Mouse (Mus musculus): Measurements from ENCODE around the gene Jag1. TPM values are rescaled to one million over a fixed set of nuclear protein-coding genes. Genes with fewer than 3 reads are reported as not detected.
A peak's percentile ranks its signal among the peaks of the same experiment; 100 is the strongest.

Jag1 gene
- polyA plus RNA-seq, 1 experiment from 2014 or later = 31.6 TPM

DNA sequence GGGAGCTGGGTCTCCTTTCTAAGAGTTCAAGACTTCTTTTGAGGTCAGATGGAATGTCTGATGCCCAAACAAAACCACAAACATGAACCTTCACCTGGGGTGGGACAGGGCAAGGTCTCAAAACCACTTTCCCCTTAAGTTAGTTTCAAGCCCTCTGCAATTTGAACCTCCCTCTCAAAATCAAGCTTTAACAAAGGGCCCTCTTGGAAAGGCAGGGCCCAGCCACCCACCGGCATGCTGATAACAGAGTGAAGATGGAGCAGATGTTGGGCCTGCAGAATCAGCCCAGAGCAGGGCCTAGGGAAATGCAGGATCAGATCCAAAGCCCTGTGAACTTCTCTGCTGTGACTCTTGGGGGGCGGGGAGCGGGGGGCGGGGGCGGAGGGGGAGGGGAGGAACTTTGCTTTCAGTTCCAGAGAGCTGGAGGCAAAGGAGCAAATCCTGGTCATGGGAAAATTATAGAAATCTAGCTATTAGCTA lies 19.4 kb downstream of the Jag1 start:
- Histone ChIP-seq H3K27me3 (replicated peaks) (no peaks in the 10 kb centered on the region; the same call in 1 of the 2 replicates), H3K4me3 (no peak overlapping the region), H3K36me3 (peaks cover 11% of the 10 kb centered on the region), H3K4me1 (peaks cover 85% of the 10 kb centered on the region), H3K27ac (no peak overlapping the region), H3K4me2 (replicated peaks) (no peak overlapping the region), H3K9me3 (no peaks in the 10 kb centered on the region), H3K9ac (no peak overlapping the region)
- ATAC-seq (ENCODE audit: low FRiP score, low read depth) = no peak
- WGBS = 19% methylated on average over 5 of the region's 5 CpGs

DNA sequence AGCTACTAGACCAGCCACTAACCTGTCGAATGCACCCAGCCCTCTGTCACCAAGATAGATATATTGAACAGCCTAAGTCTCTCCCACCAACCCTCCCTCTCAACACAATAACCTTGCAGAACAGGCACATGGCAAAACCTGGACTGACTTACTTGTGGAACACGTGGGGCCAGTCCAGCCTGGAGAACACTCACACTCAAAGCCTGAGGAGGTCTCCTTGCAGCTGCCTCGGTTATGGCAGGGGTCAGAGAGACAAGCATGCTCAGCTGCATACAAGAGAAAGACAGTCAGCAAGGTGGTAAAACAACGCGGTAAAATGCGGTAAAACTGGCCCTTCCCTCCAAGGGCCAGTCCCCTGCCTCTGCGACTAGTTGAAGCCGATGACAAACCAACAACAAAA lies 22.1 kb downstream of the Jag1 start:
- Histone ChIP-seq H3K4me1 (peaks cover 74% of the 10 kb centered on the region), H3K9me3 (no peaks in the 10 kb centered on the region), H3K27me3 (replicated peaks) (peaks cover 3% of the 10 kb centered on the region; the same call in 1 of the 2 replicates), H3K4me3 (no peak overlapping the region), H3K36me3 (peaks cover 29% of the 10 kb centered on the region), H3K4me2 (replicated peaks) (no peak overlapping the region), H3K9ac (no peak overlapping the region), H3K27ac (no peak overlapping the region)
- ATAC-seq (ENCODE audit: low FRiP score, low read depth) = no peak
- WGBS = 56% methylated on average over 8 of the region's 8 CpGs

DNA sequence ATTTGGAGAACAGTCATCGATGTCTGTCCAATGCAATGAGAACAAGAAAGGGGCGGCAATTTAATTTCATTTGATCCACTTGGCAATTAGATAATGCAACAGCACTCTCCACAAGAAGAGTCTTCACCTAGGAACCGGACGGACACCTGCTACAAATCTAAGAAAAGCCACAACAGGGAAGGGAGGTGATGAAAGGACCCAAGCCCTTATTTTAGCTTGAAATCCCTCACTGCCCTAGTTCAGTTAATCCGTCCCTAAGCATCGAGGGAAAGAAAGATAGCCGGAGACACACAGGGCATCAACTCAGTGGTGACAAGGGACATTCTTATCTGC lies 23.2 kb downstream of the Jag1 start:
- Histone ChIP-seq H3K9me3 (no peaks in the 10 kb centered on the region), H3K9ac (no peak overlapping the region), H3K36me3 (peaks cover 34% of the 10 kb centered on the region), H3K4me3 (no peak overlapping the region), H3K27ac (no peak overlapping the region), H3K4me2 (replicated peaks) (0 out of 2 replicates have a peak overlapping the region, but pooled peaks have one; percentile 7), H3K4me1 (peaks cover 63% of the 10 kb centered on the region), H3K27me3 (replicated peaks) (peaks cover 3% of the 10 kb centered on the region; the same call in 1 of the 2 replicates)
- ATAC-seq (ENCODE audit: low FRiP score, low read depth) = no peak
- 48% methylated on average over 7 of the region's 7 CpGs for WGBS

DNA sequence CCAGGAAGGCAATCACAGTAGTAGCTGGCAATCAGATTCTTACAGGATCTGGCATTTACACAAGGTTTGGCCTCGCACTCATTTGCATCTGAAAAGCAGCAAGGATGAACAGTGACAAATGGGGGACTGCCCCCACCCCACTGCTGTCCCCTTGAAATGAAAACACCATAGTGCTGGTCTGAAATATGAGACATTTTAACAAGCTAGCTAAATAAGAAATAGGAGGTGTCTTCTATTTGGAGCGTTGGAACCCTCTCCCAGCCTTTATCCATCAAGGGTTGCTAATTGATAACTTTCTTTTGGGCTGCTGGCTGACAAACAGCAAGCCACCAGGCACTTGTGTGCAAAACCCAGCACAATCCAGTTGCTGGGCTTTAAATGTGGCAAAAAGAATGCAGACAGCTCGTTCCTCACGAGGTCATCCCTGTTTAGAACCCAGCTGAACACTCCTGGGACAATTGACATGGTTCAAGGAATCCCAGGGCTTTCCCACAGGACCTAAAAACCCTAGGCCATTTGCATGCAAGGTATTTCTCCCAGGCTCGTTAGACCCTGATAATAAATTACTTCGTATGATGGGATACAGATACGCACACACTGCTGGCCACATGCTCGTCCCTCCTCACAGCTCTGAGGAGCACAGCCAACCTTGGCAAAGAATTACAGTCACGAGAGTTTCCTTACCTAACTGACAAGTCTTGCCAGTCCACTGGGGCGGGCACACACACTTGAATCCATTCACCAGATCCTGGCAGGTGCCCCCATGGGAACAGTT lies 23.7 kb downstream of the Jag1 start:
- ATAC-seq (ENCODE audit: low FRiP score, low read depth) = peak; percentile 69
- Histone ChIP-seq H3K9me3 (no peaks in the 10 kb centered on the region), H3K27ac (no peak overlapping the region), H3K4me2 (replicated peaks) (0 out of 2 replicates have a peak overlapping the region, but pooled peaks have one; percentile 7), H3K9ac (no peak overlapping the region), H3K4me3 (no peak overlapping the region), H3K36me3 (peaks cover 39% of the 10 kb centered on the region), H3K4me1 (peaks cover 61% of the 10 kb centered on the region), H3K27me3 (replicated peaks) (0 out of 2 replicates have a peak, but pooled peaks cover 3% of the 10 kb centered on the region)
- 14% methylated on average over 10 of the region's 10 CpGs for WGBS

DNA sequence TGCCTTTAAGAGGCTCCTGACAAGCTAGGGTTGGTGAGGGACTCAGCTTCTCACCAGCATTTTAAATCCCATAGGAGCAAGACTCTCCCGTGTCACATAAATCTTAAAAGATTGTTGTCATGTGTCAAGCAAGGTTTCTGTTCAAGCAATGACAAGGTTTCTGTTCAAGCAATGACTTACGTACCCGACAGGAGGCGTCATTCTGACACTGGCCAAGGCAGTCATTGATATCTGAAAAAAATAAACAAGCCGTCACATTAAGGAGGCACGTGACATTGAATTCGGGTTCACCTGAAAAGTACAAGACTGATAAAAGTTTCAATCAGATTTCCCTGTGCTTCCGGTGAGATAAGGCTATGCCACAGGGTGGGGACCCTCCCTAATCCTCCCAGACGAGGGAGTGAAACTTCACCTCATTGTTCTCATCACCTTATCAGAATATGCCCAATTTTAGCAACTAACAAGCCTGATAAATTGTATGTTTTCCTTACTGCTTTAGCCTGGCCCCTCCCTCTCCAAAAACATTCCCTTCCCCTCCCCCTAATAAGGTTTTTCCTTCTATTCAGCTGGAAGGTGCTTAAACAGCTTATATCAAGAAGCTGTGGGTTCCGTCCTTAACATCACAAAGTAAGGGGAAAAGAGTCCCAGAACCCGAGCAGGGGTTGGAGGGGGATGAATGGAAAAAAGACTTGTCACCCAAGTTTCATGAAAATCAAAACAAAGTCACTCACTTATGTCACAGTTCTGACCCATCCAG lies 24.5 kb downstream of the Jag1 start:
- Histone ChIP-seq H3K9ac (no peak overlapping the region), H3K27ac (no peak overlapping the region), H3K4me2 (replicated peaks) (no peak overlapping the region), H3K27me3 (replicated peaks) (0 out of 2 replicates have a peak, but pooled peaks cover 3% of the 10 kb centered on the region), H3K36me3 (peaks cover 43% of the 10 kb centered on the region), H3K4me1 (peaks cover 61% of the 10 kb centered on the region), H3K9me3 (no peaks in the 10 kb centered on the region), H3K4me3 (no peak overlapping the region)
- 65% methylated on average over 11 of the region's 11 CpGs for WGBS
- ATAC-seq (ENCODE audit: low FRiP score, low read depth) = peak; percentile 7; the same call in 1 of the 2 replicates

DNA sequence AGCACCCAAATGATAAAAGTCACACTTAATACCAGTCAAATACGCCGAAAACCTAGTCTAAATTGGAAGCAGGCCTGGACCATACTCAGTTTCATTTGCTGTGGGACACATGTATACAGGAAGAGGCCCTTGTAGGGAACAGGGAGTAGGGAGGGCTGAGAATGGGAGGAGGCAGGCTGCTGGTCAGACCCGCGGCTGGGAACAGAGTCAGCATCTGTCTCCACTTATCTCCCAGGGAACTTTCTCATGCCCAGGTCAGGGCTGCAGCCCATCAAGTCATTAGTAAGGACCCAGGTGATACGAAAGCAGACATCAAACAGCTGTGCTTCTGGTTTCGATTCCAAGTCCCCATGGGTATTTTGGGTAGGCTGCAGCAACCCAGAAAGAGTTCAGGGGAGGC lies 28.7 kb downstream of the Jag1 start:
- no peak overlapping the region for H3K27ac ChIP-seq
- H3K9me3 ChIP-seq = no peaks in the 10 kb centered on the region
- no peak overlapping the region for H3K9ac ChIP-seq
- H3K4me3 ChIP-seq = no peak overlapping the region
- no peak for ATAC-seq (ENCODE audit: low FRiP score, low read depth)
- no peak overlapping the region for H3K4me2 ChIP-seq (replicated peaks)
- 0 out of 2 replicates have a peak, but pooled peaks cover 3% of the 10 kb centered on the region for H3K27me3 ChIP-seq (replicated peaks)
- peaks cover 61% of the 10 kb centered on the region for H3K36me3 ChIP-seq
- WGBS = 77% methylated on average over 6 of the region's 6 CpGs
- H3K4me1 ChIP-seq = peaks cover 30% of the 10 kb centered on the region

DNA sequence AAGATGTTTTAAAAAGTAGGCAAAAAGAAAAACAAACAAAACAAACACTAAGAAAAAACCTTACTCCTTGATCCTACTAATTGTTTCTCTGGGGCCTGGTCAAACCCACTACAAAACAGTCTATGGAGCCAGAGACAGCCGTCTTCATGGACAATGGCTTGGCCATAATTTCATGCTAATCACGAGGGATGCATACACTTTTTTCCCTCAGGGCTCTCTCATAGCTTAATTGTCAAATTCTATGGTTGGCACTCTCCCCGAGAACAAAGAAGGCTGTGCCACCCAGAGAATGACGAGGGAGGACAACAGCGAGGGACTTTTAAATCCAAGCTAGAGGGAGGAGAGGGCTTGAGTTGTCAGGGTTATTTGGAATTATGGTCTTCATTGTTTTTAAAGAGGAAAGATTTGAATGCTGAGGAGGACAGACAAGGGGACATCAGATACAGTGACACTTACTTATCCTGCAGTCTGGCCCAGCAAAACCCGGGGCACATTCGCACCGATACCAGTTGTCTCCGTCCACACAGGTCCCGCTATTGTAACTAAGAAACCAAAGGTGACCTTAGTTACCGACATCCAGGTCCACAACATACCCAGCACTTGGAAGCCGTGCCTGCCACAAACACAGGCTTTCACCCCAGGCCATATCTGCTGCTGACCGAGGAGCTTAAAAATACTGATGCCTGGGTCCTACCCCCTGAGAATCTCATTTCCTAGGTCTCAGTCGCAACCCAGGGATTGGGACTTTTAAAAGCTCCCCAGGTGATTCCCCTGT lies 29.6 kb downstream of the Jag1 start:
- no peak overlapping the region for H3K27ac ChIP-seq
- 0 out of 2 replicates have a peak, but pooled peaks cover 3% of the 10 kb centered on the region for H3K27me3 ChIP-seq (replicated peaks)
- H3K4me3 ChIP-seq = no peak overlapping the region
- H3K4me2 ChIP-seq (replicated peaks) = no peak overlapping the region
- H3K9ac ChIP-seq = no peak overlapping the region
- H3K9me3 ChIP-seq = no peaks in the 10 kb centered on the region
- WGBS = 56% methylated on average over 14 of the region's 14 CpGs
- no peak for ATAC-seq (ENCODE audit: low FRiP score, low read depth)
- H3K36me3 ChIP-seq = peaks cover 63% of the 10 kb centered on the region
- peaks cover 21% of the 10 kb centered on the region; the same call in 1 of the 2 replicates for H3K4me1 ChIP-seq

DNA sequence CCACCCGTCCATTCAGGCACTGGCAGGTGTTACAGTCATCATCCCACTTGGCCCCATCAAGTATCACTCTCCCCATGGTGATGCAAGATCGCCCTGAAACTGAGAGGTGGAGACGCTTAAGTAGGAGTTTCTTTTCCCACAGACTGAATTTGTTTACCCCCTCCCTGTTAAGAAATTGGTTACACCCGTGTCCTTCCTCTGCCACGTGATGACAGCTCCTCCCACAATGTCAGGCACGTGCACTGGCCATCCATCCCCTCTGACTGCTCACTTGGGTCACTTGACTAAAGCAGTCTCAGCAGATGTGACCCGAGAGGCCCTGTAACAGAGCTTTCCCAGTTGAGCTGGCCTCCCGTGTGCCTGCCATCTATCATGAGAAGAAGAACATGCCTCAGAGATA lies 31.2 kb downstream of the Jag1 start:
- Histone ChIP-seq H3K27ac (no peak overlapping the region), H3K9ac (no peak overlapping the region), H3K4me1 (peaks cover 18% of the 10 kb centered on the region; the same call in 1 of the 2 replicates), H3K36me3 (peaks cover 53% of the 10 kb centered on the region), H3K9me3 (no peaks in the 10 kb centered on the region), H3K4me3 (no peak overlapping the region), H3K27me3 (replicated peaks) (no peaks in the 10 kb centered on the region), H3K4me2 (replicated peaks) (no peak overlapping the region)
- 75% methylated on average over 8 of the region's 8 CpGs for WGBS
- no peak for ATAC-seq (ENCODE audit: low FRiP score, low read depth)

DNA sequence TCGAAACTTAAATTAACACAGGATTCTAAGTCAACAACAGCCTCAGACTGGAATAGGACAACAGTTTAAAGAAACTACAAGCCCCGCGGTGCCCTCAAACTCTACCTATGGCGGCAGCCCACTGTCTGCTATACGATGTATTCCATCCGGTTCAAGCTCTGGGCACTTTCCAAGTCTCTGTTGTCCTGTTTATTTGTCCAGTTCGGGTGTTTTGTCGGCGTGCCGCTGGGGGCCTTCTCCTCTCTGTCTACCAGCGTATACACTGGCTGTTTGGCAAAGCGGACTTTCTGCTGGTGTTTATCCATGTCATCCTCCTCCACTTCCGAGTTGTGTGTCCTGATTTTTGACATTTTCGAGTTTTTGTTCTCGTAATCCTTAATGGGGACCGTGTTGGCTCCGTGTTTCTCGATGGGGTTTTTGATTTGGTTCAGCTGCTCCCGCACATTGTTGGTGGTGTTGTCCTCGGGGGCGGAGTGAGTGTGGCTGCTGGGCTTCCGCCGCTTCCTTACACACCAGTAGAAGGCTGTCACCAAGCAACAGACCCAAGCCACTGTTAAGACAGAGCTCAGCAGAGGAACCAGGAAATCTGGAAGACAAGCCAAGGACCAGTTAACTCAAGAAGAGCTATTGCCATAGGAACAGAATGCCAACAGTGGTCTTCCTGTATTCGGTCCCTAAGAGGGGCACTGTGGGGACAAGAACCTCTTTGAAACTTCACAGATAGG lies 33.4 kb downstream of the Jag1 start:
- H3K4me1 ChIP-seq = peaks cover 18% of the 10 kb centered on the region; the same call in 1 of the 2 replicates
- ATAC-seq (ENCODE audit: low FRiP score, low read depth) = no peak
- H3K9ac ChIP-seq = no peak overlapping the region
- H3K36me3 ChIP-seq = peaks cover 38% of the 10 kb centered on the region
- H3K27ac ChIP-seq = no peak overlapping the region
- H3K4me3 ChIP-seq = no peak overlapping the region
- no peak overlapping the region for H3K4me2 ChIP-seq (replicated peaks)
- WGBS = 92% methylated on average over 24 of the region's 24 CpGs
- no peaks in the 10 kb centered on the region for H3K9me3 ChIP-seq
- no peaks in the 10 kb centered on the region for H3K27me3 ChIP-seq (replicated peaks)

DNA sequence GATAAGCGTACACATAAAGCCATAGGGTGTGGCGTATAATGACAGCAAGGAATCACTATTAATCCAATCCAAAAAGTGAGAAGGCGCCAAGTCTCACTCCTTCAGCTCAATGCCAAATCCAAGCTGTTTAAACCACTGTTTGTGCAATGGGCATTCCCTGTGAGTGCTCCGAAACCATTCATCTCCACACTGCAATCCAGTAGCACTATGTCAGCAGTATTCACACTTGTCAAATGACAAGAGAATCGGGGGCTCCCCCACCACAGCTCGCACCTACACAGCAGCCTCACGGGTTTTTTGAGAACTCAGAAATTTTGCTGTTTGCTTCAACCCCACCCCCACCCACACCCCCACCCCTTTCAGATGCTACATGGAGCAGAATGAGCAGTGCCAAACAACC lies 35.4 kb downstream of the Jag1 start:
- Histone ChIP-seq H3K4me1 (0 out of 2 replicates have a peak, but pooled peaks cover 4% of the 10 kb centered on the region), H3K9ac (no peak overlapping the region), H3K27me3 (replicated peaks) (no peaks in the 10 kb centered on the region), H3K9me3 (no peaks in the 10 kb centered on the region), H3K27ac (no peak overlapping the region), H3K36me3 (peaks cover 31% of the 10 kb centered on the region), H3K4me3 (no peak overlapping the region), H3K4me2 (replicated peaks) (no peak overlapping the region)
- WGBS = 92% methylated on average over 7 of the region's 7 CpGs
- ATAC-seq (ENCODE audit: low FRiP score, low read depth) = no peak

DNA sequence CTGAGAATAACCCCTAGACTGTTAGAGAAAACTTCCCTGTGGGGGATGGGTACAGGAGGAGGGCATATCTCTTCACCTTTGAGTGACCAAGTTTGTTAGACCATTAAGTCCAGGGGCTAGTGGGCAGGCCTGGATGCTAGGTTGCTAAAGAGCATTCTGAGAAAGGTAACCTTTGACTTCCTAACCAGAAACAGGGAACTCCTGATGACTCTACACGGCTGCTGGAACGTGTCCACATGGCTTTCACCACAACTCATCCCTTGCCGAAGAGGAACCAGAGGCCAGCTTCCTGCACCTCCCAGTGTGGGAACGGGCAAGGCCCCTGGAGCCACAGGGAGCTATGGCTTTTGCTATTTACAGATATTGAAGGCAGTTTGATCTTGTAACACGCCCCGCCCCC lies 36.0 kb downstream of the Jag1 start:
- ATAC-seq (ENCODE audit: low FRiP score, low read depth) = 0 out of 2 replicates have a peak, but pooled peaks have one; percentile 2
- Histone ChIP-seq H3K4me1 (0 out of 2 replicates have a peak, but pooled peaks cover 4% of the 10 kb centered on the region), H3K4me3 (no peak overlapping the region), H3K9ac (no peak overlapping the region), H3K27ac (no peak overlapping the region), H3K4me2 (replicated peaks) (no peak overlapping the region), H3K27me3 (replicated peaks) (no peaks in the 10 kb centered on the region), H3K36me3 (peaks cover 28% of the 10 kb centered on the region), H3K9me3 (no peaks in the 10 kb centered on the region)
- 82% methylated on average over 6 of the region's 6 CpGs for WGBS
